Mouse (Mus musculus) right cerebral cortex, postnatal 10 days (tissue): ENCODE results near the gene Pex19.

Source experiments
- DNase-seq, 2 experiments: peaks; one replicate each; pipeline ENCODE4 v3.0.0; 2021; ENCODE audit warnings: low spot score in 2 of 2

Pex19 gene

GRCm38 (mm10) chr1:172126376-172127347, at the start of gene Pex19:
Gene Pex19 (plus strand): TSS chr1:172126755.
- peak; percentile 86 to 88 for DNase-seq

DNA sequence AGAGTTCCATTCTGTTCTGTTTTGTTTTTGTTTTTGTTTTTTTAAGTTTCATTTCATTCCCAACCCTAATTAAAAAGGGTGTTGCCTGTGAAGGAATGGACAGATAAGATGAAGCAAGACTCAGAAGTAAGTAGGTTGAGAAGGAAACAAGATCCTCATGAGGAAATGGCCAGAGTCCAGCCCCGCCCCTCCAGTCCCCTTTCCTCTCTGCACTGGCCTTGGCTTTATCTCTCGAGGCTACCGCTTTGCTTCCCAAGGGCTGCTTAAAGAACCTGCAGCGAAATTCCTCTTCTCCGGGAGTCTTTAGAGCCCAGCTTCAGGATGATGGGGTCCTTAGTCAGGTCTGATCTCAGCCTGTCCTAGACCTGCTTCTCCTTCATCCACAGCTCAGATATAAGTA, 48.6 kb upstream of the Pex19 start:
- DNase-seq = no peak

DNA sequence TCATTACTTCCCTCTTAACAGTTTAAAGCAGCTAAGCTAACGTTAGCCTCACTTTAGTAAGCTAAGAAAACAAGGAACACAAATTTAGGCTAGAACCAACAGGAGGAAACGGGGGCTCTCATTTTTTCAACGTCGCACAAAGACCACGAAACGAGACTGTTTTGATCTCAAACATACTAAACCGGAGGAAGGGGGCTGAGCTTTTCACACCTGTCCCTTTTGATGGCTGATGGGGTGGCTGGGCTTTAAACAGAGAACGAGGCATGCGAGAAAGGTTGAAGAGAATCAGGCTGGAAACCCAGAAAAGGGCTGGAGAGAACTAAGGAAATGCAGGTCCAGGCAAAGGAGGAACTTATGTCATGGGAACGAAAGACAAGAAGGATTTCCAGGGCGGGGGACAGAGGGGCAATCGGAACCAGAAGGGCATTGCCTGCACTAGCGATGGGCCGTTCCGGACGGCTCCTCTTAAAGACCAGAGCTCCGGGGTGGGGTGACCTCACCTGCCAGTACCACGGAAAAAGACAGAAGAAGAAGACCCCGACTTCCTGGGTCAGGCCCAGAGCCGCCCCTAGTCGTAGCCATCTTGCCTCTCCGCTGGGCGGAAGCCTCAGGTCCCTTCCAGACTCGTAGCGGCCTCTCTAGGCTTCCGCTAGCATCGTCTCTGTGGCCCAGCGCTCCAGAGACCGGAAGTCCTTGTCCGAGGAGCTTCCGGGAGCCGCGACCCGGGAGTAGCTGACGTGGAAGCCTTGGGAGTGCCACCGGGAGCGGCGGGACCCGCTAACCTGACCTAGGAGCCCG, 44.3 kb upstream of the Pex19 start, which contains the start of the genes Copa and Ncstn:
TSS of gene Copa (plus strand) at position 429 of the 798 bp plus-strand sequence.
TSS of gene Ncstn (minus strand) at position 695 of the 798 bp plus-strand sequence.
- peak; percentile 94 to 96 for DNase-seq

DNA sequence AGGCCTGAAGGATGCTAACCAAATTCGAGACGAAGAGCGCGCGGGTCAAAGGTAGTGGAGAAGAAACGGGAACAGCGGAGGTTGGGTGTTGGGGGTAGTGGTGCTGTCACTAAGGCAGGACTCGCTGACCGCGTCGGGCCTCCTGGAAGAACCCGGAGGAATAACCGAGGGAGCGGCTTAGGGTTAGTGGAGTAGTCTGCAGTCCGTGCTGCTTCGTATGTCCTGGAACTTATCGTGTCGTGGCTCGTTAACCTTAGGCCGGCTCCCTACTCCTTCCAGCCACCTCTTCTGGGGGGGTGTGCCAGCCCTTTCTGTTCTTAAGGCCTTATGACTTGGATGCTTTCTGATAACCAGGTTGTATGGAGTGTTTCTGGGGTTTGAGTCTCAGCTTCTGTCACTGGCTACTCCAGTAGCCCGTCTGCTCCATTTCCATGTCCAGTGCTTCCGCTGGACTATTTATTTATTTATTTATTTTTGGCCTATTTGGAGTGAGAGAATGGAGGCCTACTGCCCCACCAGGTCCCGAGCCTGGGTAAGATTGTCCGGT, 43.6 kb upstream of the Pex19 start:
- no peak for DNase-seq

- DNase-seq = no peak
Measured at GRCm38 (mm10) chr1:172093522-172093921, 33.0 kb upstream of the Pex19 start.

- DNase-seq = no peak
Measured at GRCm38 (mm10) chr1:172094295-172094694, 32.3 kb upstream of the Pex19 start.

GRCm38 (mm10) chr1:172095202-172095601, 31.4 kb upstream of the Pex19 start:
- no peak for DNase-seq

DNA sequence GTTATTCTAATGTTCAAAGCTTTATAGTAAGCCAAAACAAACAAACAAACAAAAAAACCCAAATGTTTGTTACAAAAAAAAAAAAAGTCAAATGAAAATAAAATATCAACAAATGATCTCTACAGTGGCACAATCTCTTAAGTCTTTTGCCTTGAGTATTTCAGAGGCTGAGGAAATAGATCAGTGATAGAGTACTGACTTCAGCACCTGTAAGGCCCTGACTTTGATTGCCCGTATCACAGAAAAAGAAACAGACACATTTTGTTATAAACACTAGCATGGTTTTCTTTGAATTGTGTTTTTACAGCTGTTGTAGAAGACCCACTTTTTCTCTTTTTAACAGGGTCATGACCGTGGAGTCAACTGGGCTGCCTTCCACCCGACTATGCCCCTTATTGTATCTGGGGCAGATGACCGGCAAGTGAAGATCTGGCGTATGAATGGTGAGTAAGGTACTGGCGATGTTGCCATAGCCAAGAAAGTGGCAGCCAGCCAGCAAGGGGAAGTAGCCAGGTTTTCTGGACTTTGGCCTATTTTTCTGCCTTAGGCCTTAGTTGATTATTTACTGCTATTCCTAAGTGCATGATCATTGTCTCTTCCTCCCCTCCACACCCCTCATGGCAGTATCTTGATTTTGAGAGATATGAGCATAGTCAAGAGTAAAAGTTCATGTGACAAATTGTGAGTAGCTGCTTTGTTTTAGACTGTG, 27.1 kb upstream of the Pex19 start:
- no peak for DNase-seq

GRCm38 (mm10) chr1:172103619-172104018, 22.9 kb upstream of the Pex19 start:
- no peak for DNase-seq

DNA sequence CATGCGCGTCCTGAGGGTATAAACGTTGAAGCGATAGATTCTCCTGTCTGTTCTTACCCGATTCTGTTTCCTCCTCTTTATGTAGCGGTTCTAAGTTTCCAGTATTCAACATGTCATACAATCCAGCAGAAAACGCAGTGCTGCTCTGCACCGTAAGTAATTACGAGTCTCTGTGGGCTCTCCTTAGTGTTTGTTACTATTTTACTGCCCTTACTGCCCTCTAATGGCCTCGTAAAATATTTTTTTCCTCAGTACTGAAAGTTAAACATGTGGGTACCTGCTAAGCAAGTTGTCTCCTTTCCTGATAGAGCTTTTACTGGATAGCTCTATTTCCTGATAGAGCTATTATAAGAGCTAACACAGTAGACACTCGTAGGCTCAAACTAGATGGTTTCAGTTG, 21.5 kb upstream of the Pex19 start:
- DNase-seq = no peak

DNA sequence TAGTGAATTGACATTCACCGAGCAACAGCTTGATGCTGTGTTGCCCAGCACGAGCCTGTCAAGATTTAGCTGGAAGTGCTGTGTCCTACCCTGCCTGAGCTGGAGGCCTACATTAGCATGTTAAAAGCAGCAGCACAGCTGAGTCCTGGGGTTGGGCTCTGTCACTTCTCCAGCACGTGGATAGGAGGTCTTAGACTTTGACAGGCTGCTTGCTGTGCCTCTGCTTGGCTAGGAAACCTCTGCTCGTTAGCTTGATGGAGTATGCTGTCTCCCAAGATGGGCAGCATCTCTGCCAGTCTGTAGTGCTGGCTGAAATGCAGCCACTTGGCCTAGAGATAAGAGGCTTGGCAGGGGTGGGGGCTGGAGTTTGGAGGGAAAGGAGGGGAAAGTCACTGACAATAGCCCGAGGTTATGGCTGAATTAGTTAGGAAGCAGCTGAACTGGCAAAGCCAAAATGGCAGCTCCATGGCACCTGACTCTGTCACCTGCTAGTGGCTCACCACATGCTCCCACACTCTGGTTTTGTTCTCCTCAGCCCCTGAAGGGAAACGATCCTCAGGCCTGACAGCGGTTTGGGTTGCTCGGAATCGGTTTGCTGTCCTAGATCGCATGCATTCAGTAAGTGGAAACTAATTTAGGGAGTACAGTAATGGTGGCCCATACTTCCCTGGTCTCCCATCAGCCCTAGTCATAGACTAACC, 18.6 kb upstream of the Pex19 start:
- no peak for DNase-seq

DNA sequence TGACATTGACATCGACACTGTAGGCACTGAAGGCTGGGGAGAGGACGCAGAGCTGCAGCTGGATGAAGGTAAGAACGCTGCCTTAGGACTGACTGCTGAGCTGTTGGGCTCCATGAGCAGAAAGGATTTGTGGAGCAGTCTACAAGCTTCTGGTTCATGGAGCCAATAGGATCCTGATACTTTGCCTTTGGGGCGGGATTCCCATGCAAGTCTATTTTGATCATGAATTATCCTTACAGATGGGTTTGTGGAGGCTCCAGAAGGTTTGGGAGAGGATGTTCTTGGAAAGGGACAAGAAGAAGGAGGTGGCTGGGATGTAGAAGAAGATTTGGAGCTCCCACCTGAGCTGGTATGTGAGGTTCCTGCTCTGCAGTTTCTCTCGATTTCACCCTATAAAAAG, 9.6 kb upstream of the Pex19 start:
- no peak for DNase-seq

- no peak for DNase-seq
Measured at GRCm38 (mm10) chr1:172119100-172119499, 7.5 kb upstream of the Pex19 start.

GRCm38 (mm10) chr1:172119720-172120119, 6.8 kb upstream of the Pex19 start:
- peak in 1 of 2 experiments; percentile 60 for DNase-seq

DNA sequence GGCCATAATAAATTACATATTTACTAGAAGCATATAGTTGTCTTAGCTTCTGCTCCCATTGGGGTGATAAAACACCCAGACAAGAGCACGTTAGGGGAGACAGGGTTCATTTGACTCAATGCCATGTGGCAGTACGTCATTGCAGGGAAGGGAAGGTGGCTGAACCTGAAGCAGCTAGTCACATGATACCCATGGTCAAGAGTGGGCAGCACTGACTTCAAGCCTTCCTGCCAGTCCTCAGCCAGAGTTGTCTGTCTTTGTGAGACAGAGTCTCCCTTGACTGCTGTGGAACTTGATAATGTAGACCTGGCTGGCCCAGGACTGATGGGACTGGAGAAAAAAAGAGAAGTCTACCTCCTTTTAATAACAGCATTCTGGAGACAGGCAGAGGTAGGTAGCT, 3.9 kb upstream of the Pex19 start:
- no peak for DNase-seq

- no peak for DNase-seq
Measured at GRCm38 (mm10) chr1:172124572-172124971, 2.0 kb upstream of the Pex19 start.

- DNase-seq = no peak
Measured at GRCm38 (mm10) chr1:172127487-172127886, 932 bp downstream of the Pex19 start.

DNA sequence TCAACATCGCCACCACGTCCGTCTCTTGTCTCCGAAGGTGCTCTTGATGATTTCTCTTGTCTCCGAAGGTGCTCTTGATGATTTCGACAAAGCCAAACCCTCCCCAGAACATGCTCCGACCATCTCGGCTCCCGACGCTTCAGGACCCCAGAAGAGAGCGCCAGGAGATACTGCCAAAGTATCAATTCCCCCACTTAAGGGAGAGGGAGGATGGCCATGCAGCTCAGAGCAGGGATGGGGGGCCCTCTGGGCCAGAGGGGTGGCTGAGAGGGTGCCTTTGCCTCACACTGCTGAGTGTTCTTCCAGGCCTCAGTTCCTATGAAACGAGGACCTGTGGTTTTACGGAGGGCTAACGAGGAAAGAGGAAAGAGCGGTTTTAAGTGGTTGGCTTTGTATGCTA, 2.0 kb downstream of the Pex19 start:
- no peak for DNase-seq

DNA sequence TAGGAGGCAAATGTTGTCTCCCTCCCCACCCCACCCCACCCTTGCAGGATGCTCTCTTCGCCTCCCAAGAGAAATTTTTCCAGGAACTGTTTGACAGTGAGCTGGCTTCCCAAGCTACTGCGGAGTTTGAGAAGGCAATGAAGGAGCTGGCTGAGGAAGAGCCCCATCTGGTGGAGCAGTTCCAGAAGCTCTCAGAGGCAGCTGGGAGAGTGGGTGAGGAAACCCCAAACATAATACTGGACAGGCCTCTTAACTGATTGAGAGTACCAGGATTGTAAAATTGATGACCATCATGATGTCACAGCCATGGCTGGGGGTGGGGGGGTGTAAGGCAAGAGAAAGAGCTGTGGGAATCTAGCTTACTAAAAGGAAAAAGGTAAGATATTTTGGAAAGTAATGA, 2.6 kb downstream of the Pex19 start:
- peak; percentile 50 to 59 for DNase-seq

GRCm38 (mm10) chr1:172129780-172130179, 3.2 kb downstream of the Pex19 start:
- no peak for DNase-seq

DNA sequence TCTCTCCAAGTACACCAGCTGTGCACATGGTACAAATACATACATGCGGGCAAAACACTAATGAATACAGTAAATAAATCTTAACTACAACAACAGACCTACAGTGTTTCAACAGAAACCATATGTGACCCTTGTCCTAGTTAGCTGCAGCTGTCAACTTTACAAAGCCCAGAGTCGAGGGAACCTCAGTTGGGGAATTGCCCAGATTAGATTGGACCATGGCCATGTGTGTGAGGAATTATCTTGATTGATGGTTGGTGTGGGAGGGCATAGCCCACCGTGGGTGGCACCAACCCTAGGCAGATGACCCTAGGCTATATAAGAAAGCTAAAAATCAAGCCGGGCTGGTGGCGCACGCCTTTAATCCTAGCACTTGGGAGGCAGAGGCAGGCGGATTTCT, 5.8 kb downstream of the Pex19 start:
- no peak for DNase-seq
